Mouse (Mus musculus) kidney, adult 11 months (tissue): ENCODE measurements at regions not wholly inside any gene's neighbourhood (a gene's known extent, or its start where the extent isn't known, plus 50 kb on each side); places are given as distances from the start of the nearest gene placed in this dataset.

Source experiments
- DNase-seq: peaks from one replicate; pipeline ENCODE4 v3.0.0; 2022

DNA sequence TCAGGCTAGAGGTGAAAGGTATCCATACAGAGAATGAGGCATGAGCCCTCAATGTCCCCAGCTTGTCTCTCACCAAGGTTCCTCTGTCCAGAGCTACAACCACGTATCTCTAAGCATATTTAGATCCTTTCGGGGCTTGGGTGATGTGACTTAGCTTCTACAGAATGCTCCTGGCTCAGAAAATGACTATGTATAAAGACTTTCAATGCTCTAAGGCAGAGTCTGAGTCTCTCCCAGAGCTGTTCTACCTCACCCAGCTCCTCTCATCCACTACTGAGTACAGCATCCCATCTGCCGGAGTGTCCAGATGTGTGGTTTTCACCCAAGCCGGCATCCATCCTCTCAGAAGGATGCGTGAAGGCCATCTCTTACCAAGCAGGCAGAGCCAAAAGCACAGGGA is 216.1 kb upstream of the Spdye4c start:
- DNase-seq = no peak

DNA sequence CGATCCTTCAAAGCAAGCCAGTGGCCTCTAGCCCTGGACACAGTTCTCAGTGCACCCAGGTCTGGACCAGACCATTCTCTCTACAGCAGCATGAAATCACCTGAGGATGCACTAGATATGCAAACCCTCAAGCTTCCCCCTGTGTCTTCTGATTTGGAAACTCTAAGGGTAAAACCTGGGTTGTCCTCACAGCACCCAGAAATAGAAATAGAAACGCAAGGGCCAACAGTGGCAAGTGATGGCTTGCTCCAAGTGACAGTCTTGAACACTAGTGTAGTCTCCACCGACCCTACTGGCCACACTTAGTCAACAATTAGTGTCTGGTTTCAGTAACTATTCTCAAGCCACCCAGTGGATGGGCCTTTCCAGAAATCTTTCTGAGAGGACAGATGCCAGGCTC is 215.2 kb upstream of the Spdye4c start:
- no peak for DNase-seq

DNA sequence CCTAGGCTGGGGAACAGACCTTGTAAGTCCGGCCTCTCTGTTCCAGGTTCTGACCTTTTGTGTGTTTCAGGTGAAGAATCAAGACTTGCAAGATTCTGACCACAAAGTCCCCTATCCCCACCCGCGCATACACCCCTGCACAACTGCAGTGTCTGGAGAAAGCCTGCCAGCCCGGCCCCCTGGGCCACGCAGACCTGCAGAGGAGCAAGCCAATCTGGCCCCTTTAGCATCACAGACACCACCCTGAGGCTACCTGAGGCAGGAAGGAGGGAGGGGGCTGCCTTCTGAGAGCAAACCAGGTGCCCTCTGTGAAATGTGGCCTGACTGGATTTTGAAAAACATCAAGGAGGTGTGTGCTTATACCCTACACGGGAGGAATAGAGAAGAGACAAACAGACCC is 213.8 kb upstream of the Spdye4c start:
- no peak for DNase-seq

DNA sequence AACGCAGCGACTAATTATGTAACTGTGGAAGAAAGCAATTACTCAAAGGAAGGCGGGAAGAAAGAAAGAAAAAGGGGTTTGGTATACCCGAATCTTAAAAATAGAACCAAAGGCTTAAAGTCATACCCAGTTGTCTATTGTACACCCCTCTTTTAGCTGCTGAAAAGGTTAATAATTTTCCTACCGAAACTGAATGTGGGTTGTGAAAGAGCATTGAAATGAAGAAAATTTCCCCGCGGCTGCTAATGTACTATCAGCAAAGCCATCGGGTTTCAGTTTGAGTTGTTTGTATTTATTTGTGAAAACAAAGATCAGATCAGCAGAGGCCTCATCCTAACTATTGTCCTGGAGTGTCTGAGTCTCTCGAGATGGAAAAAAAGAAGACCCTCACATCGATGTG is 213.3 kb upstream of the Spdye4c start:
- no peak for DNase-seq

DNA sequence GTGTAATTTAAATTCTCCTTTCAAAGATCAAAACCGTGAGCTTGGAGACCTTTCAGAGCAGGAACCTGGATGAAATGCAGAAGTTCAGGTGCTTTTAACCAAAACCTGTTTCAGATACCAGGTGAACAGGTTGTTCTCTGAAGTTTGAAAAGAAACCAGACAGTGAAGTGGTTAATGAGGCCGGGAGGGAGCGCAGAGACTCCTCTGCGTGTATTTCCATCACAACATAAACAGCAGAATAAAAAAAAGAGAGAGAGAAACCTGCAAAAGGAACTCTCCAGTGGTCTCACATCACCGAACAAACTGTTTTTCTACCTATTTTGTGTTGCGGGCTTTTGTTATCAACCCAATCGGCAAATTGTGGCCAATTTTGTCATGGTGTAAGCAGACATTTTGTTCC is 212.6 kb upstream of the Spdye4c start:
- DNase-seq = no peak

DNA sequence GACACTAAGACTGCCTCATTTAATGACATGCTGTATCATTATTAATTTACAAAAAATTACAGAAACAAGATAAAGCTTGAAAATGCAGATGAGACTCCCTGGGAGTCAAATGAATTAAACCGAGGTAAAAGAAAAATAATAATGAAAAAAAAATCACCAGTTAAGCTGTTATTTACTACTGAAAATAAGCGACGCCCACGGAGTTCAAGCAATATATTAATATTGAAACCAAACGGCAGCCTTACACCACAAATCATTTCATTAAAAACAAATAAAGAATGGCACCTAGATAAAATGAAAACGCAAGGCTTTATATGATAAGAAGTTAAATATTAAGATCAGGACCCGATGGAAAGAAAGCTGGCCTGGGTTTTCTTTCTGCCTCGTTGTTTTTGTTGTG is 211.9 kb upstream of the Spdye4c start:
- DNase-seq = no peak

DNA sequence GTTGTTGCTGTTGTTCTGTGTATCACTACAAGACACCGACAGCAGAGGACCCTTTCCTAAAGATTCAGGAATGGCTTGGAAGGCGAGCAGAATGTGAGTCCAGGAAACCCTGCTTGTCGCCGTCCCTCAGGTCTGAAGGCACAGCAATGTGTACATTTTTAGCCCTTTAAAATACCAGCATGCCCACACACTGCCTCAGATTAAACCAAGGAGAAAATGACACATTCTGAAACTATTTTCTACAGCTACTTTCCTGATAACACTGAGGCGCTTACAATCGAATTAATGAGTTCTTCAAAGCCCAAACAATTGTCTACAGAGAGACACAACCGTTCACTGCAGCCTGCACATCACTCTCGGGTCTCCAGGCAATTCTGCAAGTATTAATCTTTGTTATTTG is 211.5 kb upstream of the Spdye4c start:
- DNase-seq = no peak

DNA sequence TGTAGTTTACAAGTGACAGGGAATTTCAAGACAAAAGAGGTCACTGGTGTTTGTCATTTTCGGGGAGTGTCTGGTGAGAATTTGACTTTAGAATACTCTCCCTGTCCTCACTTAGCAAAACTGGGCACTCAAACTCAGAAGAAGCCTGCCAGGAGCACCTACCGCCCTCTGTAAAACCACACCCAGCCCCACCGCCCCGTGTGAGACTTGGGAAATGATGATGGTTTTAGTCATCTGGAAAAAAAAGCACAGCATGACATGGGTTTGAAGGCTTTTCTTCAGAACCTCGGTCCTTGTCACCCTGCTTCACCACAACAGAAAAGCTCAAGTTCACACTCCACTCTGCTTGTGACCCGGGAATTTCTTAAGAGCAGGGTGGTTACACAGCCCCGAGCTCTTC is 210.4 kb upstream of the Spdye4c start:
- no peak for DNase-seq

DNA sequence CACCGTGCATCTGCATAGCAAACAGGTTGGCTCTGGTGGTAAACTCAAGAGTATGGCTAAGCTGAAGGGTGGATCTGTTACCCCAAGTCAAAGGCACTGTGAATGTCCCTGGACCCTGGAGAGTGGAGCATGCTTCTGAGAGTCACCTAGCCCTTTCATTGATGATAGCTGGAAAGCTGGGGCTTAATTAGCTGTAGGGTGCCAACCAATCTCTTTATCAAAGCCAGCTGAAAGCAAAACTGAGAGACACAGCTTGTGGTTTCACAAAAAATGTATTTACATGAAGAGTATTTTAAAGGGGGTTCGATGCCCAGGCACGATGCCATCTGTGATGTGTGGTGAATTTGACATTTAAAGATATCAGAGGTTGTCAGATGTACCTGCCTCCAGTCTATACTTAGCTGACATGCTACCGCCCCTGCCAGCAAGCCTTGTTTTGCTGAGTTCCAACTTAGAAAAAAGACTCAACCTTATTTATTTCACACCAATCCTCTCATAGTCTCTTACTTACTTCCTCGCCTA is 209.3 kb upstream of the Spdye4c start:
- no peak for DNase-seq

DNA sequence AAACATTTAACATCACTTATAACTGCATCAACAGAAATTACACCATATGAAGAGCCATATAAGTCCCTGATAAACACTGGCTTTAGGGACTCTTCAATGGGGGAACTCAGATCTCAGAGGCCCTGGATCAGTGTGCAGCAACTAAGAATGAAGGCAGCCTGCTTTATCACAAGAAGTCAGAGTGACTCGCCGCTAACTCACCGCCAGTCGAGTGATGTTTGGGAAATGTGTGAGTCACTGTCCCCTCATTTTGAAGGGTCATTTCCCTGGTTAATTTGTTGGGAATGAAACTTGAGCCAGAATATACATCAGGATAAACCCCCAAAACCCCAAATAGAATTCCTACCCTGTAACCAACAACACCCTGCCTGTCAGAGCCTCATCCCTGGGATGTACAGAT is 208.5 kb upstream of the Spdye4c start:
- no peak for DNase-seq

DNA sequence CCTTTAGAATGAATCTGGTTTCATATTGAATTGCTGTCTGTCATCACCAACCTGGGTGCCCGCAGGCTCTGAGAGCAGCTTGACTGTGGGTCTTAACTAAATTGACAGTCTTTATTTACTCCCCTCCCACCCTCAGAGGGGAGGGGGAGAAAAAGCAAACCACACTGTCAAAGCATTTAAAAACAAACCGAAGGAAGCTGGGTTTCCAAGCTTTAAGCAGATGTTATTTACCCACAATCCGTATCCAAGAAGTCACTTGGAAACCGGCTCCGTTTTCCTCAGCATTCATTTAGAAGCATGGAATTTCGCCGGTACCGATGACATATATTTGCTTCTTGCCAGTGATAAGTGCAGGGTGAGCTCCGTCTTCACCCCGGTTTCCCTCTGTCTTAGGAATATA is 206.4 kb upstream of the Spdye4c start:
- no peak for DNase-seq

DNA sequence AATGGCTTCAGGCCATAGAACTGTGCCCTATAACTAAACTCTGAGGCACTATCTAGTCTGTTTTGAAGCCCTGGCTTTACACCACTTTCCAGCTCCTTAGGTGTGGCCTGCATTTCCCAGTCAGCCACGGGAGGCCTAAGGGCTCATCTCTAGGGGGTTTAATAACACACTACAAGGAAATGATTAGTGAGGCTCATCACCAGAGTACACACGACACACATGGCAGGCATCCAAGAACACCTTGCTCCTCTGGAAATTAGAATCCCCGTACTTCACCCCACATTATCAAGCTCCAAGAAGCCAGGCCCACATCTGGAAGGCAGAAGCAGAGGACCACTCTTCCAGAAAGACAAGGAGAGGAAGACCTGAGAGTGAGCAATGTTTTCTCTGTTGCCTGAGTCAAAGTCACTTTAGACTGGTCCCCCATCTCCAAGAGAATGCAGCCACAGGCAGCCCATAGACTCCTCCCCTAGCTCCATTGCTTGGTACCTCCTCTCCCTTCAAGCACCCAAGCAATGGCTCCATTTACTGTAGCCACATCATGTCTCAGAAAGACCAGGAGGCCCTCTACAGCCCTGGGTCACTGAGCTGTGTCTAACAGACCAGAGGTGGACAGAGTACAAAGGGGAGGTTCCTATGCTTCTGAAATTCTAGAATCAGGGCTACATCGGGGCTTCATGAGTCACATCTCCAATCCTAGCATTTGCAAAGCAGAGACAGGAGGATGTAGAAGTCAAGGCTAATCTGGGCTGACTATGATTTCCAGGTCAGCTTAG is 204.0 kb upstream of the Spdye4c start:
- peak; percentile 58 for DNase-seq

DNA sequence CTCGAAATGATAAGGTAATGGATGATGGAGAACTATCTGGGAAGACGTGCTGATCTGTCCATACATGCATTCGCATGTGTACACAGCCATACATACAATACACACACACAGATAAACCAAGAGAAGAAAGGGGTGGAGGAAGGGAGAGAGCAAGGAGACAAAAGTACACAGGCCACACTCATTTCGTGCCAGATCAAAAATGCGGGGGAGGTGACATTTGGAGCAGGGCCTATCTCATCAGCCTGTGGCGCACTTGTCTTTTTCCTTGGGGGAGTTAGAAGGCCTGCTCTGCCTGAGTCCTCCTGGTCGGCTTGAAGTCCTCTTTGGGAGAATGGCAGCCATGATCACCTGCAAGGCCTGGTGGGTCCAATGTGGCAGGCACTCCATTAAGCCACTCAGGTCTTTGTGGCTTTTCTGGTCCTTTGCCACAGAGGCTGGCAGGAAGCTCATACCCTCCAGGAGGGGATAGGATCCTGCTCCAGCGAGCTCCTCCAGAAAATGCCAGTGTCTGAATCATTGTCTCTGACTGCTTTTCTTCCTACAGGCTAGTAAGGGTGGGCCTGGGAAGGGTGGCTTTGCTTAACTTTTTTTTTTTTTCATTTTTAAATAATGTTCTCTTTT is 203.0 kb upstream of the Spdye4c start:
- no peak for DNase-seq

DNA sequence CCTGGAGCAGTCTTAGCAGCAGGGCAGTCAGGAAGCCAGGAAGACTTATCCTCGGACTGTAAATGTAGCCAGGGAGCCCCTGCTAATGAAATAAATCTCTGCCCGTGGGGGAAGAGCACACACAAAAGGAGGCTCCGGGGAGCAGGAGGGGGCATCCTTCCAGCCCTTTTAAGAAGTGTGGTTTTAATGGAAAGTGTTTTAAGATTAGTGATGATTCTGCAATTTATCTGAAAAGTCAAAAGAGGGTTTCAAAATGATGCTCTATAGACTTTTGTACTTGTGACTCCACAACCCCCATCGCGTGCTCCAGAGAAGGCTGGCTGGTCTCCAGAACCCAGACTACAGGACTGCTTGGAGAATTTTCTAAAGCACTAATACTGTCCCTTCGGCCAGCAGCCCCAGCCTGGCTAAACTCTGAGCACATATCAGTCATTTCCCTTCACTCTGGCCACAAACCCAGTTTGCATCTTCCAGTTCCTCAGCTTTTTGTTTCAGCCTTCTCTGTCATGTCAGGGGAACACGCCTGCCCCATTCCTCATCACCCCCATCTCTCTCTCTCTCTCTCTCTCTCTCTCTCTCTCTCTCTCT is 202.0 kb upstream of the Spdye4c start:
- no peak for DNase-seq

DNA sequence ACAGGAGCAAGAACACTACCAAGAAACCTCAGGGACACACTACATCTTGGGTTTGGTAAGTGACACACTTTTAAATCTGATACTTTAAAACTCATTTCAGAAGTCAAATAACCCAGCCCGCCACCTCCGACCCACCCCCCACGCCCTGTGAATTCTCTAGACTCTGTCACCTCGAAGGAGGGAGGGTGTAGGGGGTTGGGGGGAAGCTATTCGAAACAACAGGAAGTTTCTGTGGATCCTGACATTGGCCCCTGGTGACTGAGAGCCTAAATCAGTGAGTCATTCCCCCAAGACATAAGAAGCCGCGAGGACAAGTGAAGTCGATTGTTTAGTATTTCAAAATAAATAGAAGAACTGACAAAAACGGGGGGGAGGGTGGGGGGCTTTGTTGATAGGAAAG is 198.7 kb upstream of the Spdye4c start:
- no peak for DNase-seq

DNA sequence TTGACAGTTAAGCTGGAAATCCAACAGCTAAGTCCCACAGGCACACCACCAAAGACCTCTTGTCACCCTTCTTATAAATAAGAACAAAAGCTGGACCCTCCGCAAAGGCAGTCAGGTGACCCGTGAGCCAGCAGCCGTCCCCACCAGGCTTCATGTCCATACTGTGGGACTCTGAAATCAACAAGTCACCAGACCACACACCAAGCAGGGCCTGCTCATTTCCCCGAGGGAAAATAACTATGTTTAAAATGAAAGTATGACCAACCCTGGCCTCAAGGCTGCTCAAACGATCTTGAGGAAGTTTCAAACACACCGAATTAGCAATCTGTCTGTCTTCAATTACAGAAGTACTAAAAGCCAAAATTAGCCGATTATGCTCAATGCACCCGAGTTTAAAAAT is 197.6 kb upstream of the Spdye4c start:
- DNase-seq = no peak

DNA sequence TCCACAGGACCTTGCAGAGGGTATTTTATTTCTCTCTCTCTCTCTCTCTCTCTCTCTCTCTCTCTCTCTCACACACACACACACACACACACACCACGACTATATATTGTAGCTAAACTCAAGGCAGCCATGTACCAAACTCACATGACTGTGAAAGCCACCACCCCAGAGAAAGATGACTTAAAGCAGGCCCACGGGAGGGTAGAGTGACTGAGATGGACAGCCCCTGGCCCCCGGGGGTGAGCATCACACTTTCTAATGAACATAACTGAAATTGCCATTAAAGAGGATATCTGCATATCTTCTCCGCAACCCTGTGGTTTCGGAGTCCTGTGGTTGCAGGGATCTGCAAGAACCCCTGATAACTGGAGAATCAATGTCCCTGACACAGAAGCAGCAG is 197.1 kb upstream of the Spdye4c start:
- DNase-seq = no peak

DNA sequence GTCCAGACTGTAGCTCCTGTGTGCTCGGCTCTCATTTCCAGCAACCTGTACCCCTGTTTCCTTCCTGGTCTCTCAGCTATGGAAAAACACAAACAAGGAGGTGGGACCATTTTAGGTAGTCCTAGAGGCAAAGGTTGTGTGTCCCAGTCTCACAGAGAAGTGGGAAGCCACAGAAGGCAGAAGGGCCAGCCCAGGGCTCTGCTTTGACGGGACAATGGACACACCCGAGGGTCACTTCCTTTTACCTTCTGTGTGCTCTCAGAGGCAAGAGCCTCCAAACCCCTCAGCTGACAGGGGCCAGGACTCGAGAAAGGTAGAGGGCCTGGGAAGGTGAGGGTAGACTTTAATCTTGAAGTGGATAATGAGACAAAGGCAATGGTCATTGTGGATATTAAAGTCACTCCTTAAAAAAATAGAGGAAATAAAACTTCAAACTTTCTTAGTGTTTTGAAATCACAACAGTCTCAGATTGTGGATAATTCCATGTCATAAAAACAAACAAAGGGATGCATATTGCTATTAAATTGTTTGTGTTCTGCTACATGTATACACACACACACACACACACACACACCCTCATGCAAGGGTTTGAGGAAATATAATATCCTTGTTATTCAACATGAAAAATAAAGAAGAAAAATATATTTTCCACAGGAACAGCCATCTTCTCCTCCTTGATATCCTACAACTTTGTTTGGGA is 195.6 kb upstream of the Spdye4c start:
- DNase-seq = no peak

DNA sequence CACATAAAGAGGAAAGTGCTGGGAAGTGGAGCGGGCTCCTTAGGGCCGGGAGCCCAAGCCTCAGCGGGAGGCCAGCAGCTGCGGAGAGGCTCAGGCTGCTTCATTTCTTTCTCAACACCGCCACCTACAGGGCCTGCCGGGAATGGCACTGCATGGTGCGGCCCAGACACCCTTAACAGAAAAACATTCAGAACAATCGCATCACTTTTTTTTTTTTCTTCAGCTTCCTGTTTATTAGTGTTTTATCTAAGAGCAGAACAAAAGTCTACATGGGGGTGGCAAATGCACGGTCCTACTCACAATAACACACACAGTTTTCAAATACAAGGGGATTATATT is 195.0 kb upstream of the Spdye4c start:
- DNase-seq = peak; percentile 84

DNA sequence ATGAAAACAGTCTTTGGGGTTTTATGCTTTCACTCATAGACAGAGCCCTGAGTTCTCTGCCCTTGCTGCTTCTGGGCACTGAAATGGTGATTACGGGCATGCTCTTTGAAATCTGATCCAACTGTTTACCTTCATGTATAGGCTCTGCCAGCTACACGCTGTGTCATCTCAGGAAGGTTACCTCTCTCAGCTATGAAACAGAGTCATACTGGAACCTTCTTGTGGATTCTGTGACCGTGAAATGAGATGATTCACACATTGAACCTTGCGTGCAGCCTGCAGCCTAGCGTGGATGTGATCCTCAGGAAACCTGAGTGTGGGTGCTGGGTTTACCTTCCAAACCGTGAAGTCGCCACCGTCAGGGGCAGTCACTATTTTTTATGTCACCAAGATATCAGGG is 189.7 kb upstream of the Spdye4c start:
- no peak for DNase-seq

DNA sequence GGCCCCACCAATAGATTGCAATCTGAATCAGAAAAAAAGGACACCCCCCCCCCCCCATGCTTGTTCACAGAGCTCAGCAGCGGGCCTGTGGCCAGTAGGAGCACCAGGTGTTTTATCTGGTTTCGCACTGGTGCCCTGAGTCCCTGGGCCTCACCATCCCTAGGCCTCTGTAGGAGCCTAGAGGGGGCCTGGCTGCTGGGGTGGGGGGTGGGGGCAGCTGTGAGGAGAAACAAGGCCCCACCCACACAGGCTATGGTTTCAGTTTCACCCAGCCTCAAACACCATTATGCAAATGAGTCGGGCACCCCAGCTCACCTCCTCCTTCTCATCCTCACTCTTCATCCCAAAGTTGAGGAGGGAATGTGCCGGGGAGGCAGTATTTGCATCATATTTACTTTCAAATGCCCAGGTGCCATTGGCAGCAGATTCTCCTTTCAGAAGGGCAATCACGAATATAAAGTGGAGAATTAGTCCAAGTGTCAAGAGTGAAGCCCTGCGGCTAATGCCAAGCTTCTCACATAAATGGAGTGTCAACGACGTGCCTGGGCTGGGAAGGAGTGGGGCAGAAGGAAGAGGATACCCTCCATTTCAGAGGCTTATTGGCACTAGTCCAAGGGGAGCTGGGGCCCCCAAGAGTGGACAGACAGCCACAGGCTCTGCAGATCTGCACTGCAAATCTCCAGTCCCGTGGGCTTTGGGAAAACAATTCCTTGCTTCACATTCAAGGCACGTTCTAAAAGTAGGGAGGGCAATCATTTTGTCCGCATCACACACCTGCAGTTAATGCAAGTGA is 187.7 kb upstream of the Spdye4c start:
- no peak for DNase-seq

DNA sequence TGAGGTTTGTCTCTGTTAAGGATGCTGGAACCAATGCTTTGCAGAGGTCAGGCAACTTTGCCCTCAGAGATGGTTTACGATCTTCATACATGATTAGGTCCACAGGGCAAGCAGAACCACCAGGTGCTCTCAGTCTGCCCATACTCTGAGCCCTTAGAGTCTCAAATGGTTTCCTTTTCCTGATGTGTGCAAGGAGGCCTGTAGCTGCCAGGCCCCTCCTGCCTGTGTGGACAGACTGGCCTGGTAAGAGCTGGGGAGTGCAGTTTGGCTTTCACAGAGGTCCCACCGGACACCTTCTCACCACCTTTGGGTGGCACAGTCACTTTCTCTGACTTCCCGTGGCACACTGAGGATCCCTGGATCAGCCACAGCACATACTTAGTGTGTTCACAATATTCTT is 186.6 kb upstream of the Spdye4c start:
- DNase-seq = no peak

DNA sequence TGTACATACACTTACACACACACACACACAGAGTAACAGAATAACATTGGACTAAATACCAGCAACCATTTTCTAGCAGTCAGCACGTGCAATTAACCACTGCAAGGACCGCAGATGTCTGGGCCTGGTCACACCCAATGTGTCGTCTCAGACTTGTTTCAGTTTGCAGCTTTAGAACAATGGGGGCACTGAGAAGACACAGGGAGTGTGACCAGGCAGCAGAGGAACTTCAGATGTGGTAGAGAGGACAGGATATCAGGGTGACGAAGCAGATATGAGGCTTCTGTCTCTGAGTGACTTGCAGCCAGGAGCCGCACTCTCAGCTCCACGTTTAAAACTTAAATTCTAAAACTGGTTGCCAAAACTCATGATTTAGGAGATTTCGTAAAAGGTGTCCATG is 183.9 kb upstream of the Spdye4c start:
- no peak for DNase-seq
